Mouse (Mus musculus) heart, embryonic 10.5 days (tissue): Measurements from ENCODE around the gene Bcat1. TPM values are rescaled to one million over a fixed set of nuclear protein-coding genes. Genes with fewer than 3 reads are reported as not detected.

Source experiments
- DNase-seq: peaks from one replicate; pipeline ENCODE4 v3.0.0-alpha.2; 2017; ENCODE audit warnings: low spot score
- H3K27ac ChIP-seq: fragments of 300-500 bp; sonication (generic); 2 replicates; pipeline ENCODE4 v1.5.1; 2016; ENCODE audit warnings: mild to moderate bottlenecking
- H3K27me3 ChIP-seq: fragments of 300-500 bp; sonication (generic); 2 replicates; pipeline ENCODE4 v1.6.1; 2016; ENCODE audit warnings: mild to moderate bottlenecking; ENCODE audit not compliant: poor library complexity, insufficient read depth, severe bottlenecking
- H3K36me3 ChIP-seq: fragments of 300-500 bp; sonication (generic); 2 replicates; pipeline ENCODE4 v1.6.1; 2016; ENCODE audit warnings: mild to moderate bottlenecking, moderate library complexity
- H3K4me1 ChIP-seq: fragments of 300-500 bp; sonication (generic); 2 replicates; pipeline ENCODE4 v1.6.1; 2016; ENCODE audit warnings: mild to moderate bottlenecking
- H3K4me3 ChIP-seq: fragments of 300-500 bp; sonication (generic); 2 replicates; pipeline ENCODE4 v1.5.1; 2016; ENCODE audit warnings: mild to moderate bottlenecking, moderate library complexity
- H3K9me3 ChIP-seq: fragments of 300-500 bp; sonication (generic); 2 replicates; pipeline ENCODE4 v1.6.1; 2016; ENCODE audit warnings: mild to moderate bottlenecking, moderate library complexity
- WGBS: fragments of 180-500 bp; shearing (Covaris S2); methylation state at CpG from one replicate; pipeline ENCODE4 v1.1.7; 2016; 5-methylcytosine and 5-hydroxymethylcytosine counted together
- polyA plus RNA-seq: library from polyadenylated mRNA; unstranded; fragments of >200 nt; fragmentation: Nextera tagmentation; extraction: Ambion mirVana; gene quantifications from 2 replicates; pipeline ENCODE4 v1.2.1, GENCODE M21; 2016

Gene Bcat1
- polyA plus RNA-seq, 1 experiment from 2014 or later: 49.6 TPM

DNA sequence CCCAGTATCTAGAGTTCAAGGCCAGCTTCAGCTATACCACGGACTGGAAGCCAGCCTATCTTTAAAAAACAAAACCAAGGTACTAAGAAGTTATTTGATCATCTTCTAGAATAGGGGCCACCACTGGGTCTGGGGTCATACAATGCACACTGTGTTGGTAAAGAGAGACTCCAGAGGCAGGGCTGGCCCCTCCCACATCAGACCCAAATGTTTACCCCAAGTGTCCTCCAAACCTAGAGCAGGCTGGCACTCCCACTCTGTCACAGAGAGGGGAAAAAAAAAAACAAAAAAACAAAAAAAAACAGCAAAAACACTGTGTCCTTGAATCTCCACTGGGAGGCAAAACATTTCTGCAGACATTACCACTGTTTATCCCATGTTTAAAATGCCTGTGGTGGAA is 38.4 kb downstream of the Bcat1 start:
- WGBS: 75% methylated on average over 1 of the region's 1 CpGs
- H3K4me1 ChIP-seq: peaks cover 13% of the 10 kb centered on the region

DNA sequence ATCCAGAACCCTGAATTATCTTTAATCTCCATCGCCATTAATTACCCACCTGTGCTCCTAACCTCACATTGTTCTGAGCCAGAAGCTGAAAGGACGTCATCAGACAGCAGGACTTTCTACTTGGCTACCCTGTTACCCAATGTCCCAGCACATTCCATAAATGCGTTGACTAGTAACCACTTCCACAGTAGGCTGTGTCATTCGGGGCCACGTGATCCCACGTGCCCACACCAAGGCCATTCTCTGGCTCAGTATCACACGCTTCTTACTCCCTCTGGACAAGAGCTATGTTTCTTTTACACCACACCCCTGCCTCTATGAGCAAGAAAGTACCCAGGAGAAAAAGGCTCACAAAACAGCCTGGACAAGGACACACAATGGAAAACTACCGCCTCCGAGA is 40.6 kb downstream of the Bcat1 start:
- Histone ChIP-seq H3K9me3 (no peaks in the 10 kb centered on the region), H3K4me1 (peaks cover 8% of the 10 kb centered on the region), H3K4me3 (no peak overlapping the region), H3K36me3 (peaks cover 10% of the 10 kb centered on the region; the same call in 1 of the 2 replicates), H3K27me3 (no peaks in the 10 kb centered on the region), H3K27ac (no peak overlapping the region)
- DNase-seq: no peak
- WGBS: 90% methylated on average over 9 of the region's 9 CpGs

More for the DNA sequence above, 38.4 kb downstream of the Bcat1 start:
- no peak for DNase-seq
- Histone ChIP-seq H3K4me3 (no peak overlapping the region), H3K27me3 (no peaks in the 10 kb centered on the region), H3K27ac (no peak overlapping the region), H3K36me3 (peaks cover 10% of the 10 kb centered on the region; the same call in 1 of the 2 replicates), H3K9me3 (no peaks in the 10 kb centered on the region)

DNA sequence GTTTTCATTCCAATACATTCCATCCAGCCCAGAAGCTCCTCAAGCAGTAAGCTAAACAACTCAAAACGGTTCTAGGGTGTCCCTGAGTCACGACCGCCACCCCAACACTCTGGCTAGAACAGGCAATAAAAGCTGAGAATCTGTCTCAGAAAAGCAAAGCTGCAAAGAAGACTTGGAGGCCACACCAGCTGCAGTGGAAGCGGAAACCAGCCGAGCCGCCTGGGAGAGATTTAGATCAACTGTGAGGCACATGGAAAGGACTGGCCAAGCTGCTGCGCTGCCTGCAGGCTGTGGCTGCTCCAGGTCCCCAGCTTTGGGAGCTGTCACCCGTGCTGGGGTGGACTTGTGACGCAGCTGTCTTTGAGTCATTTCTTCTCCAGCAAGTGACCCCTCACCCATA is 45.4 kb downstream of the Bcat1 start:
- no peaks in the 10 kb centered on the region for H3K9me3 ChIP-seq
- H3K4me3 ChIP-seq: no peak overlapping the region
- H3K4me1 ChIP-seq: peaks cover 16% of the 10 kb centered on the region
- 76% methylated on average over 9 of the region's 9 CpGs for WGBS
- H3K27me3 ChIP-seq: no peaks in the 10 kb centered on the region
- 0 out of 2 replicates have a peak overlapping the region, but pooled peaks have one; percentile 17 for H3K27ac ChIP-seq
- DNase-seq: no peak
- H3K36me3 ChIP-seq: peaks cover 18% of the 10 kb centered on the region; the same call in 1 of the 2 replicates

DNA sequence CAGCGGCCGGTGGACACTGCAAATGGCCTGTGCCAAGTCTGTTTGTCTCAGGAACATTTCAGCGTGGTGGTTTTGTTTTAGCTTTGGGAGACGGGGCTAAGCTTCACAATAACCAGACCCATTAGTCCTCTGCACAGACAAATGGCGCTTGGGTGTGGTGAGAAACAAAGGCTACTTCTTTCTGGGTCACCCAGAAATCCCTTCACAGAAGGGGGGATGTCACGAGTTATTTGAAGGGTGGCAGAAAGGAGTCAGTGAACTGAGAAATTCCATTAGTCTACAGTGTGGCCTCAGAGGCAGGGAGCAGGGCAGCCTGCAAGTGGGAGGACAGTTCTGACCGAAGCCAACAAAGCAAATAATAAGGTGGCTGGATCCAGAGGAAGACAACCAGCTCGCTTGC is 52.0 kb downstream of the Bcat1 start:
- Histone ChIP-seq H3K36me3 (peaks cover 39% of the 10 kb centered on the region), H3K9me3 (0 out of 2 replicates have a peak, but pooled peaks cover 5% of the 10 kb centered on the region), H3K4me1 (no peaks in the 10 kb centered on the region), H3K4me3 (no peak overlapping the region), H3K27me3 (no peaks in the 10 kb centered on the region), H3K27ac (no peak overlapping the region)
- DNase-seq: no peak
- 78% methylated on average over 8 of the region's 8 CpGs for WGBS

DNA sequence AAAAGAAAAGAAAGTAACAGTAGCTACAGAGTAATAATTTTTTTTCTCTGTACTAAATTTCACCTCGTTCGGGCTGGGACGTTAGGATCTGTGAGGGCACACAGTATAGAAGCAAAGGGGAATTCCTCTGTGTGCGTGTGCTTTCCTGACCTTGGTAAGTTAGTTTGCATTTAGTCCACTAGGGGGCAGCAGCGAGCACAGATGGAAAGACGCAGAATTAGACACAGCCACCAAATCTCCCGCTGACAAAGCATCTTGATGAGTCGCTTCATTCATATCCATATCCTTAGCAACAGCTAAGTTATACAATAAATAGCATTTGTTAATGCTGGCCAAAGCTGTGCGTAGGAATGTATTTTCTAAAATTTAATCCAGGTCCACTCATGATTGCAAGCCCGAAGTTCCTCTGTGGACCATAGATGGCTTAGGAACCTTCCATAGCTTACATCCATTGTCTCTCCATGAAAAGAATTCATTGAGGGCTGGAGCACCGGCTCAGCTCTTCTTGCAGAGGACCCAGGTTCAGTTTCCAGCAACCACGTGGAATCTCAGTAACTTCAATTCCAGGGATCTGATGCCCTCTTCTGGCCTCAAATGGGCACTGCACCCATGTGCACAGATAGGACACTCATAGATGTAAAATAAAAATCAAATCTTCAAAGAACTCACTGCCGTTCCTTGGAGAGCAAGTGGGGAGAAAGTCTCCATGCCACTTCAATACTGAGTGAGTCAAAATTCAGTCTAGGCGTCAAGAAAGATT is 52.8 kb downstream of the Bcat1 start:
- Histone ChIP-seq H3K27ac (no peak overlapping the region), H3K9me3 (0 out of 2 replicates have a peak, but pooled peaks cover 5% of the 10 kb centered on the region), H3K27me3 (no peaks in the 10 kb centered on the region), H3K4me3 (no peak overlapping the region), H3K36me3 (peaks cover 44% of the 10 kb centered on the region), H3K4me1 (no peaks in the 10 kb centered on the region)
- no peak for DNase-seq
- 76% methylated on average over 14 of the region's 14 CpGs for WGBS

DNA sequence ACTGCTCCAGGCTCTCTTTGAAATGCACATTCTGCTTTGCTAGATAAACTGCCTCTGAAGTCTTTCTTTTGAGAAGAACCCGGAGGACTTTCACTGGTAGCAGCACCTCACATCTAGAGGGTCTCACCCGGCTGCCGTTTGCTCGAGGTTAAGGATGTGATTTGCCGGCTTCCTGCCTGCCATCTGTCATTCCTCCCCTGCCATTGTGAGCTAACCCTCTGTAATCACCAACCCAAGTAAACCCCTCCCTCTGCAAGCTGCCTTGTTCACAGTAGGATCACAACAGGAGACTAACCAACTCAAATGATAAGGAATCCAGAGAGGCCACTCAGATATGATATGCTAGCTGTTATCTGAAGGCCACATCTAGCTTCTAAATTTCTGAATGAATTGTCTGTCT is 53.6 kb downstream of the Bcat1 start:
- Histone ChIP-seq H3K4me1 (no peaks in the 10 kb centered on the region), H3K27me3 (no peaks in the 10 kb centered on the region), H3K27ac (no peak overlapping the region), H3K9me3 (0 out of 2 replicates have a peak, but pooled peaks cover 5% of the 10 kb centered on the region), H3K4me3 (no peak overlapping the region), H3K36me3 (peaks cover 49% of the 10 kb centered on the region)
- DNase-seq: no peak
- WGBS: 47% methylated on average over 5 of the region's 5 CpGs

DNA sequence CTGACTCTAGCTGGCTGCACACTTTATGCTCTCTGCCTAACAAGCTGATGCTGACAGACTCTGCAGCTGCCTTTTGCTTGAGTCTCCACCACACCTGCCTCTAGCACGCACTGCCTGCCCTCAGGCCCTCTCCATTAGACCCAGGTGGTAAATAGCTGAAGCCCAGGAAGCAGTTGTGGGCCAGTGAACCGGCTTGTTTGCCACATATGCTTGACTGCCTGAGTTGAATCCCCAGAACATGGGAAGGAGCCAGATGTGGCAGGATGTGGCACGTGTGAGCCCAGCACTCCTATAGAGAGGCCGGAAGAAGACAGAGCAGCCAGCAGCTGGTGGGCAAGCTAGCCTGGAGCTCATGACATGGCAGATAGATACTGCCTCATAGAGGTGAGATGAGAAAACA is 55.4 kb downstream of the Bcat1 start:
- Histone ChIP-seq H3K27ac (no peak overlapping the region), H3K4me1 (no peaks in the 10 kb centered on the region), H3K36me3 (peaks cover 48% of the 10 kb centered on the region), H3K4me3 (no peak overlapping the region), H3K9me3 (0 out of 2 replicates have a peak, but pooled peaks cover 5% of the 10 kb centered on the region), H3K27me3 (no peaks in the 10 kb centered on the region)
- DNase-seq: no peak
- 86% methylated on average over 4 of the region's 4 CpGs for WGBS

DNA sequence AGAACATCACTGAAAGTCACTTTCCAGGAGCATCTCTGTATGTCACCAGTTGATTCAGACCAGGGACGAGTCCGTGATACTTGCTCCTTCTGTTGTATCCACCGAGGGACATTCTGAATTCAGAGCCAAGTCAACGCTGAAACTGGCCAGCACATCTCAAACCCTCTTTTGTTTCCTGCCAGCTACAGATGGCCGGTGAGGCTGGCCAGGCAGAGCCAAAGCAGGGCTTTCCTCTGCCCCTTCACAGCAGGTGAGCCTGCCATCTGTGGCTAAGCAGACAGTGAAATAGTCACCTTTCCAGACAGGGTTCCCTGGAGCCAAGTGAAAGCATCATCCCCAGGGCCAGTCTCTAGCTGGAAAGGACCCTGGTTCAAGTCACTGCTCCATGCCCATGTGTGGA is 57.7 kb downstream of the Bcat1 start:
- H3K4me1 ChIP-seq: no peaks in the 10 kb centered on the region
- no peak for DNase-seq
- H3K9me3 ChIP-seq: 0 out of 2 replicates have a peak, but pooled peaks cover 4% of the 10 kb centered on the region
- no peak overlapping the region for H3K27ac ChIP-seq
- no peaks in the 10 kb centered on the region for H3K27me3 ChIP-seq
- no peak overlapping the region for H3K4me3 ChIP-seq
- H3K36me3 ChIP-seq: peaks cover 47% of the 10 kb centered on the region
- 87% methylated on average over 5 of the region's 5 CpGs for WGBS

DNA sequence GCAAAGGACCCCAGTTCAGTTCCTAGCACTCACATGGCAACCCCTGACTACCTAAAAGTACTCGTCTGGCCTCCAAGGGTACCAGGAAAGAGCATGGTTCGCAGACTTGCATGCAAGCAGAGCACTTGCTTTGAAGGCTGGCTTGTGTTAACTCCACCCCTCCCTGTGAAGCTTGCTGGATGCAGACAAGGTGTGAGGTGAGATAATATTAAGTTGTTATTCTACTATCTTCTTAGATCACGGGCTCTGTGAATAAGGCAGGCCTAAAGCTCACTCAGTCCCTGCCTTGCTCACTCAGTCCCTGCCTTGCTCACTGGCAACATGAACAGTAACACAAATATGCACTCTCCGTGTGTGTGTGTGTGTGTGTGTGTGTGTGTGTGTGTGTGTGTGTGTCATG is 58.5 kb downstream of the Bcat1 start:
- peaks cover 42% of the 10 kb centered on the region for H3K36me3 ChIP-seq
- WGBS: 80% methylated on average over 4 of the region's 4 CpGs

DNA sequence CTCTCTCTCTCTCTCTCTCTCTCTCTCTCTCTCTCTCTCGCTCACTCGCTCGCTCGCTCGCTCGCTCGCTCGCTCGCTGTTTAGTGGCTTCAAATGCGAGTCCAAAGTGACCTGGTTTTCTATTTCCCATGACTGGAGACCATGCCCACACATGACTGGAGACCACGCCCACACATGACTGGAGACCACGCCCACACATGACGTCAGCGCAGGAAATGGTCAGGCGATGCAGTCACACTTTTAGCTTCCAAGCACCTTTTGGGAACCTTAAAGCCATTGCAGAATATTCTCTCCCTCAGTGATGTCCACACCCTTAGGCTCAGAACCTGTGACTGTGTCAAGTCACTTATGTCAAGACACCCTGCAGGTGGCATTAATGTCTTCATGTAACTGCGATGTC is 59.3 kb downstream of the Bcat1 start:
- H3K9me3 ChIP-seq: no peaks in the 10 kb centered on the region
- H3K27ac ChIP-seq: no peak overlapping the region
- H3K4me3 ChIP-seq: no peak overlapping the region
- DNase-seq: no peak
- no peaks in the 10 kb centered on the region for H3K4me1 ChIP-seq
- no peaks in the 10 kb centered on the region for H3K27me3 ChIP-seq
- H3K36me3 ChIP-seq: peaks cover 41% of the 10 kb centered on the region
- WGBS: 95% methylated on average over 16 of the region's 16 CpGs

More for the DNA sequence above, 58.5 kb downstream of the Bcat1 start:
- Histone ChIP-seq H3K27ac (no peak overlapping the region), H3K4me3 (no peak overlapping the region), H3K4me1 (no peaks in the 10 kb centered on the region), H3K9me3 (no peaks in the 10 kb centered on the region), H3K27me3 (no peaks in the 10 kb centered on the region)
- DNase-seq: no peak

DNA sequence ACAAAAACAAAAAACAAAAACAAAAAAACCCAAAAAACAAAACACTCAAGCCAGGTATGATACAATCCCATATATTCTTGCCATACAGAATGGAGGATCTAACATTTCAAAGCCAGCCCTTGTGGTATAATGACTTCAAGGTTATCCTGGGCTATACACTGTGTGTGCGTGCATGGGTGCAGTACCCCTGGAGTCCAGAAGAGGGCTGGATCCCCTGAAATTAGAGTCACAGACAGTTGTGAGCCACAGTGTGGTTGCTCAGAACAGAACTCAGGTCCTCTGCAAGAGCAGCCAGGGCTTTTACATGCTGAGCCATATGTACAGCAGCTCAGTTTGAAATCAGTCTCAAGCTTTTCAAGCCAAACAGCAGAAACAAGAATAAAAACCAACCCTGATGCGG is 61.0 kb downstream of the Bcat1 start:
- no peaks in the 10 kb centered on the region for H3K27me3 ChIP-seq
- H3K4me3 ChIP-seq: no peak overlapping the region
- H3K36me3 ChIP-seq: peaks cover 30% of the 10 kb centered on the region
- DNase-seq: no peak
- H3K9me3 ChIP-seq: no peaks in the 10 kb centered on the region
- H3K4me1 ChIP-seq: no peaks in the 10 kb centered on the region
- no peak overlapping the region for H3K27ac ChIP-seq
- 97% methylated on average over 2 of the region's 2 CpGs for WGBS

DNA sequence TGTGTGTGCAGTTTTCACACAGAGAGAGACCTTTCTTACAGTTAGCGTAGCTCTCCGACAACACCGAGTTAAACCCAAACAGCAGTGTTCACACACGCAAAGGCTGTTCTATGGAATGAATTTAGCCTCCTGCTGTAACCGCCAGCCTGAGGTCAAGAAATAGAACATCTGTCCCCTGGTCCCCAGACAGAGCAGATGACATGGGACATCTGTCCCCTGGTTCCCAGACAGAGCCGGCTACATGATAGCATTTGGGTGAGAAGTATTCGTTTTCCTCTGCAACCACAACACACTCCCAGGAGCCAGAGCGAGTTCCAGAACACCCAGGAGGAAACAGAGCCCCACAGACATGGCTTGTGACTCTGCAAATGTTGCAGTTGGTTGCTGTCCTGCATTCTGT is 63.3 kb downstream of the Bcat1 start:
- Histone ChIP-seq H3K36me3 (peaks cover 19% of the 10 kb centered on the region), H3K27me3 (no peaks in the 10 kb centered on the region), H3K4me1 (no peaks in the 10 kb centered on the region), H3K4me3 (no peak overlapping the region), H3K27ac (no peak overlapping the region), H3K9me3 (no peaks in the 10 kb centered on the region)
- WGBS: 79% methylated on average over 8 of the region's 8 CpGs
- no peak for DNase-seq

DNA sequence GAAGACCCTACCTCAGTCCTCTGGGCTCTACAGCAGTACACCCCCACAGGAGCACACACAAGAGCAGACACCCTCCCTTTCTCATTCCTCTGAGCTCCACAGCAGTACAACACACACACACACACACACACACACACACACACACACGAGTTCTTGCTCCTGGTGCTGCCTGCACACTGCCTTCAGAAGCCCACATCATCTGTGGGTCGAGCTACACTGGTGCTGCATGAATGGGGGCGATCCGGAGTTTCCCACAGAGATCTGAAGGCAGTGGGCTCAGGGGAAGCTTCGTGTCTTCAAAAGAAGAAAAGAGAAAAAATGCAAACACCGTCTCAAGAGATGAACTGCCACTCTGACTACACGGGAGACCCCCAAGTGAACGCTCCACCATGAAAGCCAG is 64.8 kb downstream of the Bcat1 start:
- Histone ChIP-seq H3K27ac (no peak overlapping the region), H3K9me3 (no peaks in the 10 kb centered on the region), H3K36me3 (peaks cover 20% of the 10 kb centered on the region), H3K4me3 (no peak overlapping the region), H3K27me3 (no peaks in the 10 kb centered on the region), H3K4me1 (no peaks in the 10 kb centered on the region)
- WGBS: 86% methylated on average over 8 of the region's 8 CpGs
- no peak for DNase-seq
